Mouse (Mus musculus) Muller cell, postnatal 12 days (primary cell): ENCODE data around the gene Stfa3.
"Not testable (repeated sequence)": the region's sequence is repeated elsewhere in the genome, so short reads cannot be mapped to it uniquely, and the experiment has no call there.

Experiments
- DNase-seq: peaks from one replicate; pipeline ENCODE4 v3.0.0-alpha.2; 2015; ENCODE audit errors: inconsistent ontology term

Gene Stfa3

DNA sequence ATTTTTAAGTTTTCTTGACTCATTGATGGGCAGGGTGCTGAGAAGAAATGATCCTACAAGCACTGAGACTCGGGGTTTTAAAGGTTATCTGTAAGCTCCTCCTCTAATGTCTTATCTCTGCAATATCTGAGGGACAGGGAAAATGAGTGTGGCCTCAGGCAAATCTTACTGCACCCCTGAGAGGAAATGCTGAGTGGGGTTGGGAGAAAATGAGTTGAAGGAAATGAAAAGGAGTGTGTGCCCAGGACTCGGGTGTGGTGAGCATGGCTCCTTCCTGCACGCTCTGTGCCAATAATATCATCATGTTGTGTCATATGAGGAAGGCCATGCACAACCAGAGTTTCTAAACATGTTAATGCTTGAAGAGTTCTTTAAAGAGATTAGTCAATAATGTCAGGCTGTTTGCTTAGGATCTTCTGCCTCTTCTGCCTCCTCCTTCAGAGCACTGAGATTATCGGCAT is at the start of gene Stfa3:
Gene Stfa3 (minus strand): TSS at position 51 of the 461 bp plus-strand sequence.
- DNase-seq: no peak

- DNase-seq: no peak
Observed at GRCm38 (mm10) chr16:36502286-36502685, 47.1 kb upstream of the Stfa3 start.

- no peak for DNase-seq
Observed at GRCm38 (mm10) chr16:36492420-36492819, 37.2 kb upstream of the Stfa3 start.

GRCm38 (mm10) chr16:36476866-36477265 is 21.7 kb upstream of the Stfa3 start:
- DNase-seq: no peak

GRCm38 (mm10) chr16:36475530-36475929 is 20.3 kb upstream of the Stfa3 start:
- DNase-seq: no peak

- no peak for DNase-seq
Observed at GRCm38 (mm10) chr16:36474849-36475248, 19.7 kb upstream of the Stfa3 start.

- DNase-seq: no peak
Observed at GRCm38 (mm10) chr16:36473217-36474216, 18.3 kb upstream of the Stfa3 start.

GRCm38 (mm10) chr16:36471066-36471633 is 16.0 kb upstream of the Stfa3 start:
- DNase-seq: peak; percentile 59

GRCm38 (mm10) chr16:36469955-36470478 is 14.8 kb upstream of the Stfa3 start:
- no peak for DNase-seq

DNA sequence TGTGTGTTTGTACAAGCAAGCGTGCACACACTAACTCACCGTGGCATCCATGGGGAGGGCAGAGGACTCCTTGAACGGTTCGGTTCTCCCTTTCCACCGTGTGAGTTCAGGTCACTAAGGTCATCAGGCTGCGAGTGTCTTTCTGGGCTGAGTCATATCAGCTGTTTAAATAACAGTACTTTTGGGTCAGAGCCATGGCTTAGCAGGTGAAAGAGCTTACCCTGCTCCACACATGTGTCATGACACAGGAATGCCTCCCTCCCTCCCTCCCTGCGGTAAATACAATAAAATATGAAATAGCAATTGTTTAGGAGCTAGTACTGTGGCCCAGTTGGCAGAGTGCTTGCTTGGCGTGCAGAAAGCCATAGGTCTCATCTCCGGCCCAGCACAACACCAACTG is 14.2 kb upstream of the Stfa3 start:
- peak; percentile 62 for DNase-seq

DNA sequence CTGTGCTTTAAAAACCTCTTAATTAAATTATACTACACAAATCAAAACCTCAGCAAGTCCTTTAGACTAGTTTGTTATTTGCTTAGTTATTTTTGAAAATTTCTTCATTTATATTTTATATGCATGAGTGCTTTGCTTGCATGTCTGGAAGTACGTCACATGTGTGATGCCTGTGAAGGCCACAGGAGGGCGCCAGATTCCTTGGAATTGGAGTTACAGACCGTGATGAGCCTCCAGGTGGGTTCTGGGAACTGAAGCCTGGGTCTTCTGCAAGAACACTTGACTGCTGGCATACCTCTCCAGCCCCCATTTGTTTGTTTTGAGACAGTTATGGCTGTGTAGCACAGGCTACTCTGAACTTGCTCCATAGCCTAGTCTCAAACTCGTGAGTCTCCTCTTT is 13.7 kb upstream of the Stfa3 start:
- no peak for DNase-seq

- DNase-seq: no peak
Observed at GRCm38 (mm10) chr16:36467936-36468335, 12.7 kb upstream of the Stfa3 start.

GRCm38 (mm10) chr16:36465436-36465835 is 10.2 kb upstream of the Stfa3 start:
- DNase-seq: no peak

- DNase-seq: peak; percentile 57
Observed at GRCm38 (mm10) chr16:36464076-36464475, 8.9 kb upstream of the Stfa3 start.

- no peak for DNase-seq
Observed at GRCm38 (mm10) chr16:36460426-36460825, 5.2 kb upstream of the Stfa3 start.

GRCm38 (mm10) chr16:36420979-36421378 is 34.2 kb downstream of the Stfa3 start:
- not testable (repeated sequence) for DNase-seq

DNA sequence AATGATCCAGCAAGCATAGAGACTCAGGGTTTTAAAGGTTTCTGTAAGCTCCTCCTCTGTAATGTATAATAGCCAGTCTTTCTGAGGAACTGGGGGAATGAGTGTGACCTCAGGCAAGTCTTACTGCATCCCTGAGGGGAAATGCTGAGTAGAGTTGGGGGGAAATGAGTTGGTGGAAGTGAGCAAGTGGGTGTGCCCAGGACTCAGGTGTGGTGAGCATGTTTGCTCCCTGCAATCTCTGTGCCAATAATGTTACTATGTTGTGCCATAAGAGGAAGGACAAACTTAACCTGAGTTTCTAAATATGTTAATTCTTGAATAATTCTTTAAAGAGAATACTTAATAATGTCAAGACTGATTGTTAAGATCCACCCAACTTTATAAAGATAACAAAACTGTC is 46.8 kb downstream of the Stfa3 start, which contains the start of gene Stfa2:
Gene Stfa2 (minus strand): TSS at position 101 of the 400 bp plus-strand sequence.
- no peak for DNase-seq
